Mouse (Mus musculus): Measurements from ENCODE around the gene Med16.

DNA sequence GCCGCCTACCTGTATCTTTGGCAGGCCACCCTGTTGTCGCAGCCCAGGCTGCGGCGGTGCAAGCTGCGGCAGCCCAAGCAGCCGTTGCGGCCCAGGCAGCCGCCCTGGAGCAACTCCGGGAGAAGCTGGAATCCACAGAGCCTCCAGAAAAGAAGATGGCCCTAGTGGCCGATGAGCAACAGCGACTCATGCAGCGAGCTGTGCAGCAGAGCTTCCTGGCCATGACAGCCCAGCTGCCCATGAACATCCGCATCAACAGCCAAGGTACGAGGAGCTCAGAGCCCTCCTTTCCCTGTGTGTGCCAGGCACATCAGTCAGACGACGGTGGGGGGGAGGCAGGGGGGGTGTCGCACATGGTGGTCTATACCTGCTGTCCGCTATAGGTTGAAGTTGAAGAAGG, 41.9 kb upstream of the Med16 start:
- TF ChIP-seq CTCF (conservative IDR thresholded peaks at IDR 0.05; ENCODE audit: insufficient read depth, insufficient read length, low read depth, low read length): no peak
- no peak for TF ChIP-seq POLR2A (IDR thresholded peaks at IDR 0.05; ENCODE audit: low read depth, low read length)

Measured in kidney, adult 2 months (tissue).